In genomic region chr10:127371023-127371422, GRCm38 (mm10) we compare ENCODE assay signal across 26 mouse cellular contexts. TPM values are rescaled to one million over a fixed set of nuclear protein-coding genes. Genes with fewer than 3 reads are reported as not detected.
"Had no signal": no experiment of that assay in that cellular context is flagged by ENCODE, and none has a peak within 500 bp of the region (broad histone marks: within the 10 kb centered on the region; RNA-seq: fewer than 3 reads in every experiment).

No protein-coding gene starts in this region.

- DNase-seq: lung, adult 18-20 months; lung, embryonic 14.5 days; lung, postnatal 10 days; lung, postnatal 4 days; retina, postnatal 1 day; right cerebral cortex, adult 18-20 months; right cerebral cortex, postnatal 25 days; right cerebral cortex, postnatal 4 days; spleen, adult 18-20 months; thymus, adult 18-20 months; thymus, postnatal 14 days; thymus, postnatal 36 days had no signal

- ATAC-seq: midbrain, embryonic 15.5 days had no signal

- H3K4me3 ChIP-seq: midbrain, embryonic 10.5 days; midbrain, embryonic 12.5 days; midbrain, embryonic 15.5 days; neural tube, embryonic 12.5 days had no signal

- H3K4me2 ChIP-seq: lung, embryonic 14.5 days; midbrain, embryonic 12.5 days; midbrain, embryonic 15.5 days; neural tube, embryonic 12.5 days had no signal

- H3K27me3 ChIP-seq: midbrain, embryonic 12.5 days; midbrain, embryonic 15.5 days; neural tube, embryonic 12.5 days had no signal

- H3K4me1 ChIP-seq: midbrain, embryonic 12.5 days; midbrain, embryonic 15.5 days; neural tube, embryonic 12.5 days had no signal

- H3K27ac ChIP-seq: midbrain, embryonic 10.5 days; midbrain, embryonic 12.5 days; midbrain, embryonic 15.5 days; neural tube, embryonic 12.5 days had no signal

- H3K36me3 ChIP-seq: midbrain, embryonic 10.5 days; midbrain, embryonic 12.5 days; midbrain, embryonic 15.5 days; neural tube, embryonic 12.5 days had no signal

- H3K9ac ChIP-seq: lung, embryonic 14.5 days; midbrain, embryonic 12.5 days; midbrain, embryonic 15.5 days; neural tube, embryonic 12.5 days had no signal

- H3K9me3 ChIP-seq: midbrain, embryonic 10.5 days; midbrain, embryonic 12.5 days; midbrain, embryonic 15.5 days; neural tube, embryonic 12.5 days had no signal

RNA-seq across cellular contexts. Expression of gene Inhbc, which starts 0.8 kb away (rescaled TPM):
- total RNA-seq: megakaryocyte, adult 5-6 weeks; megakaryocyte-erythroid progenitor cell, adult 5-6 weeks; midbrain, postnatal 0 days; monocyte, adult 5-6 weeks; neutrophil, adult 5-6 weeks had no signal
- polyA plus RNA-seq: lung, embryonic 14.5 days; lung, embryonic 16.5 days; midbrain, embryonic 10.5 days; midbrain, embryonic 12.5 days; midbrain, embryonic 15.5 days; midbrain, postnatal 0 days; neural tube, embryonic 12.5 days; neural tube, embryonic 14.5 days; small intestine, adult 2 months; thymus, postnatal 0 days had no signal

RNA-seq across cellular contexts. Expression of gene Inhbe, which starts 16.8 kb away (rescaled TPM):
- total RNA-seq: megakaryocyte-erythroid progenitor cell, adult 5-6 weeks; midbrain, postnatal 0 days; monocyte, adult 5-6 weeks had no signal
- polyA plus RNA-seq: lung, embryonic 16.5 days; midbrain, embryonic 12.5 days; midbrain, postnatal 0 days; neural tube, embryonic 12.5 days; small intestine, adult 2 months; stomach, embryonic 14.5 days; thymus, postnatal 0 days had no signal

RNA-seq across cellular contexts. Expression of gene Gli1, which starts 29.2 kb away (rescaled TPM):
- total RNA-seq: megakaryocyte, adult 5-6 weeks; megakaryocyte-erythroid progenitor cell, adult 5-6 weeks; monocyte, adult 5-6 weeks; neutrophil, adult 5-6 weeks had no signal
